Mouse (Mus musculus): Measurements from ENCODE around the gene Eif2s1. TPM values are rescaled to one million over a fixed set of nuclear protein-coding genes. Genes with fewer than 3 reads are reported as not detected.

The Eif2s1 gene
- polyA plus RNA-seq (2017; shearing (Covaris generic)): 100 to 1,000 TPM; 172 to 284 (median 198) TPM

- peak; percentile 89 for ATAC-seq
Observed at GRCm38 (mm10) chr12:78861496-78862253, at the start of gene Eif2s1, which contains the start of gene Atp6v1d. Gene Eif2s1 (plus strand): TSS chr12:78861819. Gene Atp6v1d (minus strand): TSS chr12:78861638.

GRCm38 (mm10) chr12:78814437-78814836 is 47.2 kb upstream of the Eif2s1 start:
- ATAC-seq: no peak

DNA sequence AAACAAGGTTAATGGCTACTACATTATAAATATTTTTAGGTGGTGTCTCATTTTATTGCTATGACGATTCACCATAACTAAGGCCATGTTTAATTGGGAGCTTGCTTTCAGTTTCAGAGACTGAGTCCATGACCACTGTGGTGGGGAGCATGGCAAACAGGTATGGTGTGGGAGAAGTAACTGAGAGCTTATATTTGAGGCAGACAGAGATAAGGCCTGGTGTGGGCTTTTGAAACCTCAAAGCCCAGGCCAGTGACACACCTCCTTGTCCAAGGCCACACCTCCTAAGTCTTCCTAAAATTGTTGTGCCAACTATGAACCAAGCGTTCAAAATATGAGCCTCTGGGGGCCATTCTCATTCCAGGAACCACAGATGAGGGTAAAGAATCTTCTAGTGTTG is 27.1 kb upstream of the Eif2s1 start:
- no peak for ATAC-seq

DNA sequence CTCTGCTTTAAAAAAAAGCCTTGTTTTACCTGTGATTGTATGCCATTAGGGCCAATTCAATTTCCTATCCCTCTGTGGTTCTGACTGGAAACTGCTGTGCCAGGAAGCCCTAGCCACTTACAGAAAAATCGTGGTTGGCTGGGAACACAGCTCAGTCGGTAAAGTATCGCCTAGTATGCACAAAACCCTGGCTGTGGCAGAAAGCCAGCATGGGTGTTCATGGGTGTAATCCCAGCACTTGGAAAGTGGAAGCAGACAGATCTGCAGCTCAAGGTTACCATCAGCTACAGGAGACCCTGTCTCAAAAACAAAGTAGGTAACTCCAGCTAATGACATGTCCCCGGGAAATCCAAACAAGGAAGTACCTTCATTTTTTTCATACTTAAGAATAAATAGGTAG is 21.7 kb upstream of the Eif2s1 start:
- no peak for ATAC-seq

- no peak for ATAC-seq
Observed at GRCm38 (mm10) chr12:78842429-78842828, 19.2 kb upstream of the Eif2s1 start.

DNA sequence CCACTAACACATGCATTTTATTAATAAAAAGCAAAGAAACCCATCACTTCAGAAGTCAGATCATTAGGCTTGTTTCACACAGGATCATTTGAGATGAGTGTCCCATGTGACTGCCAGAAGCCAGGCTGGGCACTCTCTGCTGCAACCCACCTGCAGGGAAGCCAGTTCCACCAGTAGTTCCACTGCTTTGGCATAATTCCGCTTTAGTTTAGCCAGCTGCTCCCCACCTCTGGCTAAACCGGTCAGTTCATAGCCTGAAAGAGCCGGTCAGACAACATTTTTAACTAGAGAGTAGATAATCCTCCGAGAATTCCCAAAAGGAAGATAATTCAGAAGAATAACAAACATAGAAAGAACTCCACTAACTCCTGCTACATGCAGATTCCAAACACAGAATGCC is 13.4 kb upstream of the Eif2s1 start:
- no peak for ATAC-seq

DNA sequence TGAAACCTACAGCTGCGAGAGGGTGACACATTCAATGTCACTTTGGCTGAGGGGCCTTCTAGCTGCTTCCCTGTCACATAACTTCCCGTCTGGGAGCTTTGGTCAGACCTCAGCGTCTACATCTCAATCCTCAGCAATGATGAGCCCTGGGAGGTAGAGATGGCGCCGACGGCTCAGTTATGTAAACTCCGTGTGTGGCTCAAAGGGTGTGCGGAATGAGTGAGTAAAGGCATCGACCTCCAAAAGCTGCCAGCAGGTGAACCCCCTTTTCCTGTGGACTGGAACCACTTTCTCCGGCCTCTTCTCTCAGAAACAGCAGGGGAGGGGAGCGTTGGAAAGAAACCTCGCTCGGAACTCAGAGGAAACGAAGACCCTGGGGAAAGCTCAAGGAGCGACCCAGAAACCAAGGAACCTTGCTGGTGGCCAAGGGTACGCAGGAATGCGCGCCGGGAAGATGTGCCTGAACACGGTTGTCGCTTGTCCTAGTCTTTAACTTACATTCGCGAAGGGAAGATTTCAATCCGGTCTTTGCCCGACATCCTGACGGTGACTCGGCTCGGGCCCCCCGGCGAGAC is 611 bp upstream of the Eif2s1 start:
- ATAC-seq: peak; percentile 7

GRCm38 (mm10) chr12:78862254-78862730 is 673 bp downstream of the Eif2s1 start:
- peak; percentile 12 for ATAC-seq

GRCm38 (mm10) chr12:78865434-78865833 is 3.8 kb downstream of the Eif2s1 start:
- no peak for ATAC-seq

- ATAC-seq: no peak
Observed at GRCm38 (mm10) chr12:78868115-78868514, 6.5 kb downstream of the Eif2s1 start.

DNA sequence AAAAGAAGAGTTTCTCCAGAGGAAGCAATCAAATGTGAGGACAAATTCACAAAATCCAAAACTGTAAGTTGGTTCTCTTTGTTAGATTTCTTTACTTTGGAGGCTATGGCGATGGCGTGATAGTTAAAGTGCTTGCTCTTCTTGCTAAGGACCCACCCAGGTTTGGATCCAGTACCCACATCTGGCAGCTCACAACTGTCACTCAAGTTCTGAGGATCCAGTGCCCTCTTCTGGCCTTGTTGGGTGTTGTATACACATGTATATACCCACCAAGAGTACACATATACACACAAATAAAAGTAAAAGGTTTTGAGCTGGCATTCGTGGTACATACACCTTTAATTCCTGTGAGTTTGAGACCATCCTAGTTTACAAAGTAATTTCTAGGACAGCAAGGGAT is 13.0 kb downstream of the Eif2s1 start:
- no peak for ATAC-seq

DNA sequence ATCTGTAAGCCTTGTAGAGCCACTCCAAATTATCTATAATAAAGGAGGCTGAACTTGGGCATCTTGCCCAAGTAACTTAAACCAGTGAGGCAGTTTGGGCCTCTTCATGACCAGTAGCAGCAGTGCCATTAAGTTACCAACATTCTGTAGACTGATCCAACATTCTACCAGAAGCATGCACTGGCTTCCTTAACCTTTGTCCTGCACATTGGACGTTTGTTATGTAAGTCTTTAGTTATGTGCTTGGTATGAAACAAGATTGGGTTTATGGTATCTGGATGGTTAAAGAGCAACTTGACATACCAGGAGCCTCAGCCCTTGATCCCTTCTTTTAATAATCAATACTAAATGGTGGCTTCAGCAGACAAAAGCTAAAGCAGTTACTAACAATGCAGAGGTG is 28.4 kb downstream of the Eif2s1 start:
- no peak for ATAC-seq

- ATAC-seq: no peak
Observed at GRCm38 (mm10) chr12:78891149-78891548, 29.5 kb downstream of the Eif2s1 start.

GRCm38 (mm10) chr12:78897861-78898260 is 36.2 kb downstream of the Eif2s1 start:
- ATAC-seq: no peak

GRCm38 (mm10) chr12:78901467-78901866 is 39.8 kb downstream of the Eif2s1 start:
- ATAC-seq: no peak

- ATAC-seq: no peak
Observed at GRCm38 (mm10) chr12:78903313-78903712, 41.7 kb downstream of the Eif2s1 start.

DNA sequence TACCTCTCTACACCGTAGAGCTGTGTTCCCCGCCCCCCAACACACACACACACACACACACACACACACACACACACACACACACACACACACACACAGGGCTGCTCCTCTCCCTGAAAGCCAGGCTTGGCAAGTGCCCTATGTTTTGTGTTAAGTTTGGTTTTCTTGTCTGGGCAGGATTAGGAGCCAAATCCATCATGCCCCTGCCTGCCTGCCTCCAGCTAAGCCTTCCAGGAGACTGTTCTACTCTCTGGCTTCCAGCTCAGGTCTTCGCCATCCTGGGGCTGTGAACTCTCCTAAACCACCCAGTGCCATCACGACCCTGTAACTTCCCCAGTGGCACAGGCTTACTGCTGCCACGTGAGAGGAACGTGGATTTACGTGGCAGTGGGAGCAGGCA is 42.9 kb downstream of the Eif2s1 start:
- ATAC-seq: no peak

DNA sequence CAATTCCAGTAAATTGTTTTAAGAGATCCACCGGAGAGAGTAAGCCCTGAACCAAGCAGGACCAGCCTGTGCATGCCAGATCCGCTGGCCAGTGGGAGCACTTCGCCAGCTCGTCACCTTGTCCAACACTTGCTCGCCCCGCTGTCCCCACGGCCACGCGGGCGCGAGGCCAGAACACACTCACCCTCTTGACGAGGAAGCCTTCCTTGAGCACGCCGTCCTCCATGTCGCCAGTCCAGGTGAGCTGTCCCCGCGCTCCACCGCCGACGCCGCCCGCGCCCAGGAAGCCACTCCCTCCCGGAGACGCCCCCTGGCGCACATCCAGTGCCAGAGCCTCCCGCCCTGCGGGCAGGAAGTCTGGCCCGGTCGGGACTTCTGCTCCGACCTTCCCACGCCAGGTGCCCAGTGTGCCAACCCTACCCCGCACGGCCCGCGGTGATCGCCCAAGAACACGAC is 45.1 kb downstream of the Eif2s1 start, which contains the start of gene Plek2:
TSS of gene Plek2 (minus strand) at position 258 of the 456 bp plus-strand sequence.
- ATAC-seq: no peak

DNA sequence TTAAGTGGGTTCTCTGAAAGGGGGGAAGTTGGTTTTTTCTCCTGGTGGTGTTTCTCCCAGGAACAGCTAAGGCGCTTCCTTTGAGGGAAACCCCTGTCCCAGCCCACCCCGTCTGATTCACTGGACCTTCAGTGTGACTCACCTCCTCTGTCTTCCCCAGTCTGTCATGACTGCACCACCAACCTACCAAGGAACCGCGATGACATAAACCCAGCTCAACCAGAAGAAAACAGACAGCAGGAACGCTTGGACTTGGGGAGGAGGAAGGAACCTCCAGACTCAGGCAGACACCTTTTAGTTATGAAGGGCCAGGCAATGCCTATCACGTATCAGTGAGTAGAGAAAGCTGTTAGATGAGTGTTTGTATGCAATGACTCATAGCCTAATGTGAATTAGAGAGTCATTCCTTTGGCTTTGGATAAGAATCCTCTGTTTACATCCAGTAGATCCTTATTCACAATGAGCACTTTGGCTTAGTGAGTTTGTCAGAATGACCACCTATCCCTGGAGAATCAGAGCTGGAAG is 46.5 kb downstream of the Eif2s1 start:
- no peak for ATAC-seq

DNA sequence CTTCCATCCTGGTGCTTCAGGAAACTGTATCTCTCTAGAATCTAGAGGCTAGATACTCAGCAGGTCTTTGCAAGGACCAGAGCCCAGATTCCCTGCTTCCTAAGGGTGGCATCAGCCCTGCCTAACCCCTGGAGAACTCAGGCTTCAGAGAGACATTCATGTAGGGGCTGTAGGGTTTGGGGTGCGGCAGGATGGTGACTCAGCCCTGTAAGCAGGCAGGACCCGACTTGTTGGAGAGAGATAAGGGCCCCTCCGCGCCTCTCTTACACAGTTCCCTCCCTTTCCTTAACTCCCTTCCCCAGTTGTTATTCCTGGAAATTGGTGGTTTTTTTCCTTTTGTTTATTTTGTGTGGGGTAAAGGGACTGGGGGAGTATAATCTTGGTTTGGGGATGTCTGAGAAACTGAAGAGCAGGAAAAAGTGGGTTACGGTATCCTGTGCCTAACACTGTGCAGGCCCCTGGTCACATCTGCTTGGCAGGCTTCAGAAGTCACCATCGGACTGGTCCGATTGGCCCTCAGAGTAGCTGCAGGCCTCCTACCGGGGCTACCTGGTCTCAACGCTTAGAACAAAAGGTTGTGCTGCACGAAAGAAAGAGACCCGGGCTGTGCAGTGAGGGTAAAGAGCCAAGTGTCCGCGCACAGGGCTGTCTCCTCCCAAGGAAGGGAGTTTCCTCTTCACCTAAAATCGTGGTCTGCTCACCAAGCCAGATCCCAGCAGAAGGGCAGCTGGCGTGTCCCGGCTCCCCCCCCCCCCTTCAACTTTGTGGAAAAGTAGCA is 49.3 kb downstream of the Eif2s1 start:
- ATAC-seq: no peak

- ATAC-seq: peak; percentile 38
Observed at GRCm38 (mm10) chr12:78911707-78912417, 50.2 kb downstream of the Eif2s1 start.

DNA sequence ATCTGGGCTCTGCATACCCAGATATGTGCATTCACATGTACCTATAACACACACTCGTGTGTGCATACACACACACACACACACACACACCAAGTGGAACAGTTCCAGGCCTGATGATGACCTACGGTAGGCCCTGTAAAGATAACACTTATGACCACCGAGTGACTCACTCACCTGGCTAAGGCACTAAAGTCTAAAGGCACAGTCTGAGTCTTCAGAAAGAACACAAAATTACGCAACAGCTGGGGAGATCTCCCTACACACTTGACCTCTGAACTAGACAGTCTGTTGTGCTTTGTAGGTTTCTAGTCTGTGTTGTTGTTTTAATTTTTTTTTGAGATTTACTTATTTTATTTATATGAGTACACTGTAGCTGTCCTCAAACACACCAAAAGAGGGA is 52.8 kb downstream of the Eif2s1 start:
- no peak for ATAC-seq

All from inflammation-experienced regulatory T-cells, adult 6 months (primary cell).